Mouse (Mus musculus): ENCODE data around the gene Helz.
A peak's percentile ranks its signal among the peaks of the same experiment; 100 is the strongest.
"Not testable (repeated sequence)": the region's sequence is repeated elsewhere in the genome, so short reads cannot be mapped to it uniquely, and the experiment has no call there.

Gene Helz

DNA sequence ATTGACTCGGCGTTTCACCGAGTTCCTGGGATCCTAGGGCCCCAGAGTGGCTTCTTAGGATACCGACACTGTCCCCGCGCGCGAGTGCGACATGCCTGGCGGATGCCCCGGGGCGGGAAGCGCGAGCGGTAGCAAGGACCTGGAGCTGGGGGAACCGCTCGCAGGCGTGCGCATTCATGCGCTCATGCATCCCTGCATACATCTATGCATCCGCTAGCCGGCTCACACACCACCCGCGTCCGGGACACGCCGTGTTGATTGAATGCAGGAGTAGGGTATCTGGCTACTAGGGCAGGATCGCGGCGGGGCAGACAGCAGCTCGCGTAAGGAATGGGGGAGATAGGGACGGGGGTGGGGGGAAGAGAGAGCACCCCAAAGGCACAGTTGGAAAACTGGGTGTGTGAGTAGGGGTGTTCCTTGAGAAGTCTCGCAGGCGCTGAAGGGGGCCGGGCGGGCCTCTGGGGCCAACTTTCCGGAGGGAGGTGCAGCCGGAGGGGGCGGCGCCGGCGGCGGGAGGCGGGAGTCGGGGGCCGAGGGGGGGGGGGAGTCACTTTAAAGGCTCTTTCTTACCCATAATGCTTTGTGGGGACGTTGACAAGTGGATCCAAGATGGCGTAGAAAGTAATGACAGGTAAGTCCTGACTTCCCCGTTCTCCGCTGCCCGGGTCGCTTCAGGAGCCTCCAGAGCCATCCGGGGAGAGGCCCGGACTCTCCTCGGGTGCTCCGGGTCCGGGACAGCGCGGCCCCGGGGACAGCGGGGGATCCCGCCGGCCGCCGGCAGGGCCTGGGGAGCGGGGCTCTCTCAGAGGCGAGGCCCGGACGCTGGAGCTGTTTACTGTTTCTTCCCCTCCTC, at the start of gene Helz:
TSS of gene Helz (plus strand) at position 580 of the 853 bp plus-strand sequence.
- DNase-seq: peak; percentile 85

GRCm38 (mm10) chr11:107502801-107503200, 44.9 kb upstream of the Helz start:
- no peak for DNase-seq

DNA sequence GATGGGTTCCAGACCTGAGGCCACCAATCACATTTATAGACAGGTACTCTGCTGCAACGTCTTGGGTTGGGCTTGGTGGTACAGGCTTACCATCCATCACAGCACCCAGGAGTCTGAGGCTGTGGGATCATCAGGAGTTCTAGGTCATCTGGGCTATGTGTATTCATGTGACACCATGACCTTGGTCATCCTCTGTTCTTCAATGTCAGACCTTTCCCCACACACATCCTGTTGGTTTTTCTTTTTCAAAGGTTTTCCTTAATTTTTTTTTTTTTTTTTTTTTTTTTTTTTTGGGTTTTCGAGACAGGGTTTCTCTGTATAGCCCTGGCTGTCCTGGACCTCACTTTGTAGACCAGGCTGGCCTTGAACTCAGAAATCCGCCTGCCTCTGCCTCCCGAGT, 43.4 kb upstream of the Helz start:
- not testable (repeated sequence) for DNase-seq

- peak; percentile 21 for DNase-seq
Measured at GRCm38 (mm10) chr11:107506260-107506659, 41.5 kb upstream of the Helz start.

GRCm38 (mm10) chr11:107509631-107510338, 37.9 kb upstream of the Helz start:
- DNase-seq: peak; percentile 20

- peak; percentile 29 for DNase-seq
Measured at GRCm38 (mm10) chr11:107510362-107511269, 37.1 kb upstream of the Helz start.

DNA sequence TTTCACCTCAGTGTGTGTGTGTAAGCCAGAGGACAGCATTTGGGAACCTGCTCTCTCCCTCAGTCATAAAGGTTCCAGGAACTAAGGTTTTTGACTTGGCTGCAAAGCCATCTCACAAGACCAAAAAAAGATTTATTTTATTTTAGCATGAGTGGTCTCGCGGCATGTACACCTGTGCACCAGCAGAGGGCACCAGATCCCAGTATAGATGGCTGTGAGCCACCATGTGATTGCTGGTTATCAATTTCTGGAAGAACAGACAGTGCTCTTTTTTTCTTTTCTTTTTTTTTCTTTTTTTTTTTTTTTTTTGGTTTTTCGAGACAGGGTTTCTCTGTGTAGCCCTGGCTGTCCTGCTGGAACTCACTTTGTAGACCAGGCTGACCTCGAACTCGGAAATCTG, 35.8 kb upstream of the Helz start:
- DNase-seq: peak; percentile 78

GRCm38 (mm10) chr11:107513047-107513446, 34.7 kb upstream of the Helz start:
- peak; percentile 34 for DNase-seq

- no peak for DNase-seq
Measured at GRCm38 (mm10) chr11:107516387-107516786, 31.3 kb upstream of the Helz start.

GRCm38 (mm10) chr11:107518645-107519429, 28.9 kb upstream of the Helz start:
- no peak for DNase-seq

DNA sequence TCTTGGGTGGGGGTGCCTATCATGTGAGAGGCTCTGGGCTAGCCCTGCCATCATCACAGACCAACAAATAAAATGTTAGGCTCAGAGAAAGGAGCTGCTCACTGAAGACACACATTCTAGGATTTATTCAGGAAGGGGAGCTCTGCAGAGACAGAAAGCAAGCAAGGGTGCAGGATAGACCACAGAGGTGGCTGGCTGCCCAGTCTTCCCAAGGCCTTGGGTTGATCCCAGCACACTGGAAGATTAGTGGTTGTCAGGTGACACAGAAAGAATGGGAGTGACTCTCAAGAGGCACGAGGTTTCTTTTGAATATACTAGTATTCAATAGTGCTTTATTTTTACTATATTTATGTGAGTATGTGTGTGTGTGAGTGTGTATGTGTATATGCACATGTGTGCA, 26.6 kb upstream of the Helz start:
- DNase-seq: no peak

DNA sequence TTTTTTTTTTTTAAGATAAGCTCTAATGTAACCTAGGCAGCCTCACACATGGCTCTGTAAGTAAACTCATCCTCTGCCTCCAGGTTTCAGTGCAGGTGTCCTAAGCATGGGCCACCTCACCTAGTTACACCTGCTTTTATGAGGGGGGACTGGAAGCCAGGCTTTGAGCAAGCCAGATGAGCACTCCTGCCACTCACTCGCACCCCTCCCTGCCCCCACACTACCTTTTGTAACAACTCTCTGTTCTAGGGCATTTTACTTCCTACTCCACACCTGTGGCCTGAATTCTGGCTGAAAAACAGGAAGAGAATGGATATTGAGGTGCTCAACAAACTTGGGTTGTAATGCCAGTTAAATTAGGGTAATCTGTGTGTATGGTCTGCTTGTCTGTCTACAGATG, 22.8 kb upstream of the Helz start:
- DNase-seq: no peak

GRCm38 (mm10) chr11:107527632-107528031, 20.1 kb upstream of the Helz start:
- DNase-seq: no peak

- peak; percentile 75 for DNase-seq
Measured at GRCm38 (mm10) chr11:107529320-107529719, 18.4 kb upstream of the Helz start.

- DNase-seq: no peak
Measured at GRCm38 (mm10) chr11:107531445-107531844, 16.3 kb upstream of the Helz start.

DNA sequence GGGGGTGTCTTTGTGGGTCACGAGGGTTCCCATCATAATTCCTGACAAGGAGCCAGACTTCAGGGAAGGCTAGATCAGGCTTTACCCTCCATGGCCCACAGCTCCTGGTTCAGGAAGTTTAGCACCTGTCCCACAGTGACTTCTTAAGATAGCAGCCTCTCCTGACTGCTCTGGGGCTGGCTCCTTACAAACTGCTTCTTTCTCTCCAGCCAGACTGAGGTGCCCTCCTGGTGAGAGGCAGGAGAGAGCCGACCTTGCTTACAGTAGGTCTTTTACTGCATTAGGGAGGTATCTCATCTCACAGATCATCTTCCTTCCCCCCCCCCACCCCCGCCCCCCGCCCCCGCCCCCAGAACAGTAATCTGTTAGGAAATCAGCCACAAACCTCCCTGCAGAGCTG, 15.5 kb upstream of the Helz start:
- no peak for DNase-seq

- no peak for DNase-seq
Measured at GRCm38 (mm10) chr11:107538994-107539393, 8.7 kb upstream of the Helz start.

DNA sequence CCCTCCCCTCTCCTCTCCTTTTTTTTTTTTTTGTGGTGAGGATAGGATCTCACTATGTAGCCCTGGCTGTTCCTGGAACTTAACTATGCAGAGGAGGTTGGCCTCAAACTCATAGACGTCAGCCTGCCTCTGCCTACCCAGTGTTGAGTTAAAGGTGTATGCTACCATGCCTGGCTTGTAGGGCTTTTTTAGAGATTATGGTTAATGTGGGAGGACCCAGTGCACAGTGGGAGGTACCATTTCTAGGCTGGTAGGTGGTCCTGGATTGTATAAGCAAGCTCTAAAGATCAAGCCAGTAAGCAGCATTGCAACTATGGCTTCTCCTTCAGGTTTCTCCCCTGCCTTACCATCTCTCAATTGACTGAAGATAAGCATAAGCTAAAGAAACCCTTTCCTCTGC, 7.4 kb upstream of the Helz start:
- no peak for DNase-seq

- DNase-seq: peak; percentile 37
Measured at GRCm38 (mm10) chr11:107545747-107546476, 1.8 kb upstream of the Helz start.

- peak; percentile 65 for DNase-seq
Measured at GRCm38 (mm10) chr11:107546667-107547301, 946 bp upstream of the Helz start.

All from kidney, postnatal 14 days (tissue).